Mouse (Mus musculus) frontal cortex, postnatal 25 days (tissue): Measurements from ENCODE around the gene Fam110c.
"Not testable (repeated sequence)": the region's sequence is repeated elsewhere in the genome, so short reads cannot be mapped to it uniquely, and the experiment has no call there.

Experiments used
- DNase-seq, 2 experiments: peaks; one replicate each; pipeline ENCODE4 v3.0.0; 2022; ENCODE audit warnings: low spot score in 2 of 2

Fam110c gene

DNA sequence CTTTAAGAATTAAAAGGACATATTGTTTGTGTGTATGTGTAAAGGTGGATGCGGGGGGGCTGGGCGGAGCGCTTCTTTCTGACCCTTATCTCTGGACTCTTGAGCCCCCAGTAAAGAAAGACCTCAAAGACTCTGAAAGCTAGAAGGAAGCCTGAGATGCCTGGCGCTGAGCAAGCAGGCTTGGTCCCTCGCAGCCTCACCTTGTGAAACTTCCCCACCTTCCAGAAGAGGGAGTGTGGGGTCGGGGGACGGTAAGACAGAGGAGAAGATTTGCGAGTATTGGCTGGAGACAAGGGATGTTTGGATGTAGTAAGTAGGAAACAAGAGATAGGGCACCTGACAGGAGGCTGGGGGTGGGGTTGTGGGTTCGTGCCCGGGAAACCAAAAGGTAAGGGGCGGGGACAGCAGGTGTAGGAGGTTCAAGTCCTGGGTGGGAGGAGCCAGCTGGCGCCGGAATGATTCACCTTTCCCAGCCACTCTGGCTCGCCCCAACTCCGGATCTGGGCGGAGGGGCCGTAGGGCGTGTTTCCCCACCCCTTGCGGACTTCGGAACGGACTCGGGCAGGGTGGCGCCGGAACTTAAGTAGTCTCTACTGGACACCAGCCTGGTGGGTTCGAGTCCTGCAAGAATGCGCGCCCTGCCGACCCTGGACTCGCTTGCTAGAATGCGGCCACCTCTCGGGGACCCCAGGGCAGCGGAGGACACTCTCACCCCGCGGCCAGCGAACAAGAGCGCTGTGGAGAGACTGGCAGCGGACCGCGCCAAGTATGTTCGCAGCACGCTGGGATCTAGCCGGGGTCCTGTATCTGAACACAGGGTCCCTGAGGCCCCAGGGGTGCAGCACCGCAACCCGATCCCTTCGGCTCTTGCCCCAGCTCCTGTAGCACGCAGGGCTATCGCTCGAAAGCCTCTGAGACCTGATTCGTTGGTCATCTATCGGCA lies at the start of gene Fam110c:
Gene Fam110c, plus strand, starts transcription at position 450 of the 943 bp plus-strand sequence.
- DNase-seq = no peak

- no peak for DNase-seq
These were observed 47.2 kb upstream of the Fam110c start for GRCm38 (mm10) chr12:31026423-31026822.

- DNase-seq = no peak
These were observed 21.6 kb upstream of the Fam110c start for GRCm38 (mm10) chr12:31052066-31052465.

DNA sequence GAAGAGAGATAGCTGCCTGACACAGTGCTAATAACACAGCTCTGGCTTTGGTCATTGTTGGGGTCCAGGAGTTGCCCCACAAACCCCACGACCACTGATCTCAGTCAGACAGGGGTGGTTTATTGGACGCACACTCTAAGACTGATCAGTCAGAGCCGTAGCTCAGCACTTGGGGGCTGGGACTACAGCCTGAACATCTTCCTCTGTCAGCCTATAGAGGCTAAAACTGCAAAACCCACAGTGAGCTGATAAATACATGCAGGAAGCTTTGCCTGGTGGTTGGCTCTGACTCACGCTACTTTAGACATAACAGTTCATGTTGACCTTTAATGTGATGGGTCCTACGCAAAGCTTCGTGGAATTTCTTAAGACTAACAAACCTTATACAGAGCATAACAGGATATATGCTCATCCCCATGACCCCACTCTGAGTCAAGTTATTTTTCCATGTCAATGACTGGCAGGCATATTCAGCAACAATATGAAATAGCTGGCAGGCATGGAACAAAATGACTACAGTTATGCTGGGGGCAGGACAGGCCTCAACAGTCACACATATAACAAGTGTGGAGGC lies 17.3 kb upstream of the Fam110c start:
- DNase-seq = no peak

GRCm38 (mm10) chr12:31059393-31059853 lies 14.2 kb upstream of the Fam110c start:
- no peak for DNase-seq

DNA sequence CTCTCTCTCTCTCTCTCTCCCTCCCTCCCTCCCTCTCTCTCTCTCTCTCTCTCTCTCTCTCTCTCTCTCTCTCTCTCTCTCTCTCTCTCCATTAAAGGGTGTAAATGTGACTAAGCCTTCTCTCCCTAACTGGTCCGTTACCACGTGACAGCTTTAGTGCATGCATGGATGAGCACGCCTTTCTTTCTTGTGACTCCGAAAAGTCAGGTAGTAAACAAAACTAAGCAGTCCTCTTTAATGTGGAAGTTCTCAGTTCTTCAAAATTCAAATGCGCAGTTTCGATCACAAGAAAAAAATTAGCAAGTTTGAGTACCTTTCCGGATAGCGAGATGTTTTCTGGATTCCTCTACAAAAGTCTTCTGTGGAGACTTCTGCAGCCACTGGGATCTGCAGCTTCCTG lies 13.4 kb upstream of the Fam110c start:
- DNase-seq = no peak

DNA sequence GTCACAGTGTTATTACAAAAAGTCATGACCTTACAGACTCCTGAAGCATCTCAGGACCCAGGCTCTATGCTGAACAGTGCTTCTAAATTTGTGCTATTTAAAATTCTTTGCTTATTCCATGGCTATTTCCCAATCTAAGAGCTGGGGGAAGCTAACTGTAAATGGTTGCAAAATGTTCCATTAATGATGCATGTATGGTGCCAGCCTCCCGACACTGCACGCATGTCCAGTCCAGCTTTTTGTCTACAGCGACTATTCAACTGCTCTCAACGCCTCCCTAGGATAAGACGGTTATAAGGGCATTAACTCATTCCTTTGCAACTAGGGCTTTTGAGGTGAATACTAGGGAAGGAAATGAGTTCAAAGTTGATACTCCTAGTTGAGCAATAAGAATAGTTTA lies 2.4 kb upstream of the Fam110c start:
- no peak for DNase-seq

GRCm38 (mm10) chr12:31074355-31074786 lies 710 bp downstream of the Fam110c start:
- DNase-seq = not testable (repeated sequence)

- no peak for DNase-seq
These were observed 1.3 kb downstream of the Fam110c start for GRCm38 (mm10) chr12:31074839-31075538.

DNA sequence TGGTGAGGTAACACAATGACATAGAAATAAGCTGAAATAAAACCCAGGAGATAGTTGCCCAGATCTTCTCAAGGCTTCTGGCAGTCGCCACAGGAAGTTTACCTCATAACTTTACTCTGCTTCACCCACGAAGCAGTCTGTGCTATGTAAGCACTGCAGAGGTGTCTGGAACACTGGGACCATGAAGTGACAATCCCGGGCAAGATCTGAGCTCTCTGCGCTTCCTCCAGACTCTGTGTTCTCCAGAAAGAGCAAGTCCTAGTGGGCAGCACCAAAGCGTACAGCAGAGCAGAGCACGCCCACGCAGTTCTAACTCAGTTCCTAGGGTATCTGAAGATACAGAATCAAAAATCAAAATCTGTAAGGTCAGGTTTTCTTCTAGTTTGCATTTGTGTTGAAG lies 3.4 kb downstream of the Fam110c start:
- no peak for DNase-seq

DNA sequence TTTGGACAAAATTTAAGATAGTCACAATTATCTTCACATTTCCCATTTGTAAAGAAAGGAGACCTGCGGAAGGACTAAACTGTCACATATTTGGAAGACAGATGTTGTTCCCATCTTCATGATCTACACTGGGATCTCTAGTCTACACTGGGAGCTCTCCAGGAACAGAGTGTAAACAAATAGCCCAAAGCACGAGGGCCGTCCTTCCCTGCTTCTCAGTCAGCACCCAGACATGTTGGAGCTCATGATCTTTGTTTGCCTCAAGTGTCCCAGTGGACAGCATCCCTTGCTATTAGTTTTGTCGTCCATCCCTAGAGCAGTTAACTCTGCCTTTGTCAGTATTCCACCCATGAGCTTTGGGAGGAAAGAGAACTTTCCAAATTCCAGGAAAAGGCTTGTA lies 4.4 kb downstream of the Fam110c start:
- DNase-seq = no peak

DNA sequence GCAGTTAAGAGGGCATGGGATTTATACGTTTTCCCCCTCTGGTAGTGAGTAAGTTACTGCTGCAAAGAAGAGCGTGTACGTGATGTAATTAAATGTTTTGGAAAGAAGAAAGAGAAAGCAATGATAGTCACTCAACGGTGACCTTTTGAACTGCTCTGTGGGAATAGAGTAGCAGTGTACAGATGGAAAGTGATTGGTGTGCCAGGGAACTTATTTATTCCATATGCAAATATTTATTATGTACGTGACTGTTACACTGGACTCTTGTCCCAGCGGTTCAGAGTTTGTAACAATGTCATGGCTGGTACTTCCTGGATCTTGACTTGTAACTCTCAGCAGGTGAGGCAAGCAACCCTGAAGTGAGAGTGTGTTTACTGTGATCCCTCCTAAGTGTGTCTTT lies 6.7 kb downstream of the Fam110c start:
- DNase-seq = no peak

DNA sequence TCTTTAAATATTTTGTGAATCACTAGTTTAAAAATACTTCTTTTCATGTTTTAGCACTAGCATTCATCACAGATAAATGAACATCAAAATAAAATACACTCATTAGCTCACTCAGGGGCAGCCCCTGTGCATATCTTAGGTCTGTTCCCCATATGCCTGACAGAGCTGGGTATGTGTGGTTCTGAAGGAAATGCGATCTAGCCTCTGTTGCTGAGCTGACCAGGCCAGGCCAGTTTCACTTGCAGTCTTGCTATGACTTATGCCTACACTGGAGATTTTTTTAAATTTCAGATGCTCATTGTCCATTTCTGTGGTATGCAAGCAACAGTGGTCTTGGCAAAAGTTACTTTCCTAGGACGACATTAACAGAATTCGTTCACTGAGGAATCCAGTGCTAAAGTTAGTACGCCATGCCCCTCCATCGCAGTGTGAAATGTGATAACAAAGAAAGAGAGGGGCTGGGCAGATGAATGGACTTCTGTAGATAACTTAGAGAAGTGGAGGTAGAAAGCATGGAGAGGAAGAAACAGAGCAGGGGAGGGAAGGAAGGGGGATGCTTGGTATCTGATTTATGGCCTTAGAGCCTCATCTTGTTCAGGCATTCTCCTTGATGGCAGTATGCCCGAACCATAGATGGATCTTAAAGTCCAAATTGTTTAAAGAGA lies 7.4 kb downstream of the Fam110c start:
- DNase-seq = no peak

DNA sequence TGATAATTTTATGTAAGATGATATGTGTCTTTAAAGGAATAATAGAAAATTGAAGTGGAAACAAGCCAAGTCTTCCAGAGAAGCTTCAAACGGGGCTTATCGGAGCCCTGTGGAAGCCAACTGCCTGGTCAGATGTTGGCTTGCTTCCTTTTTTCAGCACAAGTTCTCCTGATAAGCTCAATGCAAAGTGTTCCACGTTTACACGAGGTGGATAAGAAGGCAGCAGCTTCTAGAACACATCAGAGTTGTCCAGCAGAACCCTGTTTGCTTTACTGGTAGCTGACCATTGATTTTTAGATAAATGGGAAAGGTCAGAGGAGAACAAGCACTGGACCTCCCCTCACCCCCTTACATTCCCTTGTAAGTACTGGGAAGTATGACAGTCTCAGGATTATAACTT lies 9.3 kb downstream of the Fam110c start:
- DNase-seq = no peak

- no peak for DNase-seq
These were observed 9.7 kb downstream of the Fam110c start for GRCm38 (mm10) chr12:31083407-31083806.

GRCm38 (mm10) chr12:31087060-31087459 lies 13.4 kb downstream of the Fam110c start:
- DNase-seq = no peak

- DNase-seq = no peak
These were observed 16.7 kb downstream of the Fam110c start for GRCm38 (mm10) chr12:31090401-31090800.

DNA sequence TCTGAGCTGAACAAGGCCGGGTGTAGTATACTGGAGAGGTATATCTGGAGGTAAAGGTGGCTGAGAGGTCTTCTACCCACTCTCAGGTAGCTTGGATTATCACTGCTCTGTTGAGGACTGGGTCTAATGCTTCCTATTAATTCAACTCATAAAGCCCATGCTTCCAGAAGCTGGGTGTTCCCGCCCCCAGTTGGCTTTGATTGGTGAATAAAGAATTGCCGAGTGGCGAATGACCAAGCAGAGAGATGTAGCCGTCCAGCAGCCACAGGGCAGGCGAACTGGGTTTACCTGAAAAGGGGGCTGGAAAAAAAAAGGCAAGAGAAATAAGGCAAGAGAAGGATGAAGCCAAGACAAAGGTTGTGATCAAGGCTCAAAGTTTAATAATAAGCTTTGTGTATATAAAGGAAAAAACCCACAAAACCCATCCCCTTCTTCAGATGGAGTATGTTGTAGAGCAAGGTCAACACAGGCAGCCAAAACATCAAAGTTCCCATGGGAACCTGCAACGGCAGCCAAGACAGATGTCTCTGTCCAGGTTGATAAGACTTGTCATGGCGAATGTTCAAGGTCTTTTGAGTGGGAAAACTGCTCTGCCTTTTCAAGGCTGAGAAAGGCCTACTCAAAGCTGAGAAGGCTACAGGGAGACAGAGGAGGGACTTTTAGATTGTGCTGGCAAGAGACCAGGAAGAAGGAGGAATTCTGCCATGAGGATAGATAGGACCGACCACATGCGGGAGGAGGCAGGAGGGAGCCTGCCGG lies 17.4 kb downstream of the Fam110c start:
- no peak for DNase-seq

DNA sequence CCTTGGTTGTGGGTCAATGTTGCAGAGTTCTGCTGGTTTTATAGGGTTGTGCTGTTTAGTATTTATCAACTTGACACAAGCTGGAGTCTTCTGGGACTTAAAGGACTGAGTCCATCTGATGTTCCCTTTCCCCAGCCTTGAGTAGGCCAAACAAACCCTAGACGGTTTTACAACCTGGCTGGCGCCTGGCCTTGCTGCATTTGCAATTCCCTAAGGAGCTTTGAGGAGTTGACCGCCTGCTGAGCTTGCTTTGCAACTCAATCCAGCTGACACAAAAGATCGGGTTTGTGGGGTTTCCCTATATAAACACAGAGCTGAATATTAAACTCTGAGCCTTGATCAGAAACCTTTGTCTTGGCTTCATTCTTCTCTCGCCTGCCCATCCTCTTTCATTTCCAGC lies 18.8 kb downstream of the Fam110c start:
- DNase-seq = no peak

GRCm38 (mm10) chr12:31097185-31097584 lies 23.5 kb downstream of the Fam110c start:
- DNase-seq = no peak

GRCm38 (mm10) chr12:31101190-31101589 lies 27.5 kb downstream of the Fam110c start:
- no peak for DNase-seq
